In genomic region chr17:84626857-84627305, GRCm38 (mm10) we compare ENCODE assay signal across 8 mouse cellular contexts. TPM values are rescaled to one million over a fixed set of nuclear protein-coding genes. Genes with fewer than 3 reads are reported as not detected.
A peak's percentile ranks its signal among the peaks of the same experiment; 100 is the strongest.
DNase-seq lines count a peak whose midpoint lies in the region; ATAC-seq and TF ChIP-seq lines count a peak whose summit lies in the region.

No protein-coding gene starts in this region.

- H3K9me3 ChIP-seq in heart, embryonic 11.5 days (replicated peaks; ENCODE audit: control insufficient read depth, low read length), result no peaks in the 10 kb centered on the region
- no peaks in the 10 kb centered on the region for H3K9me3 ChIP-seq in ES-Bruce4 (replicated peaks; ENCODE audit: control insufficient read depth, insufficient read depth, low read length, poor library complexity, severe bottlenecking)
- H3K9me3 ChIP-seq in intestine, embryonic 14.5 days (ENCODE audit: control insufficient read depth, low read length), result 0 out of 2 replicates have a peak, but pooled peaks cover 2% of the 10 kb centered on the region
- H3K9me3 ChIP-seq in midbrain, embryonic 15.5 days, result no peaks in the 10 kb centered on the region

- no peaks in the 10 kb centered on the region for H3K36me3 ChIP-seq in heart, embryonic 11.5 days (ENCODE audit: control insufficient read depth, insufficient read depth, low read length)
- no peaks in the 10 kb centered on the region for H3K36me3 ChIP-seq in ES-Bruce4 (ENCODE audit: control insufficient read depth, insufficient read depth, low read length, poor library complexity, severe bottlenecking)
- H3K36me3 ChIP-seq in intestine, embryonic 14.5 days (ENCODE audit: control insufficient read depth, insufficient read depth, low read length), result peaks cover 4% of the 10 kb centered on the region; the same call in 1 of the 2 replicates
- H3K36me3 ChIP-seq in midbrain, embryonic 15.5 days (replicated peaks), result no peaks in the 10 kb centered on the region

- no peak overlapping the region for H3K27ac ChIP-seq in heart, embryonic 11.5 days (ENCODE audit: low read depth, low read length)
- no peak overlapping the region for H3K27ac ChIP-seq in ES-Bruce4 (ENCODE audit: insufficient read depth, low read length)
- peak overlapping the region; percentile 40; the same call in 1 of the 2 replicates for H3K27ac ChIP-seq in intestine, embryonic 14.5 days (ENCODE audit: low read depth)
- H3K27ac ChIP-seq in midbrain, embryonic 15.5 days, result peak overlapping the region; percentile 79

- H3K4me2 ChIP-seq in heart, embryonic 11.5 days, result peak overlapping the region; percentile 82
- H3K4me2 ChIP-seq in intestine, embryonic 14.5 days (ENCODE audit: low read length), result peak overlapping the region; percentile 58
- H3K4me2 ChIP-seq in midbrain, embryonic 15.5 days, result peak overlapping the region; percentile 63

- H3K4me3 ChIP-seq in heart, embryonic 11.5 days (ENCODE audit: low read depth, low read length), result peak overlapping the region; percentile 67
- peak overlapping the region; percentile 43 for H3K4me3 ChIP-seq in ES-Bruce4 (ENCODE audit: low read depth, low read length)
- H3K4me3 ChIP-seq in intestine, embryonic 14.5 days (ENCODE audit: low read depth, low read length), result peak overlapping the region; percentile 61
- peak overlapping the region; percentile 63 for H3K4me3 ChIP-seq in midbrain, embryonic 15.5 days

- H3K9ac ChIP-seq in heart, embryonic 11.5 days (ENCODE audit: low read depth, low read length), result peak overlapping the region; percentile 58; the same call in 1 of the 2 replicates
- peak overlapping the region; percentile 0; the same call in 1 of the 2 replicates for H3K9ac ChIP-seq in ES-Bruce4 (ENCODE audit: low read depth, poor library complexity, severe bottlenecking)
- peak overlapping the region; percentile 47 for H3K9ac ChIP-seq in intestine, embryonic 14.5 days (ENCODE audit: low read length)
- H3K9ac ChIP-seq in midbrain, embryonic 15.5 days, result peak overlapping the region; percentile 58

- ATAC-seq in heart, embryonic 11.5 days (replicated peaks; ENCODE audit: insufficient number of reproducible peaks, low FRiP score, low TSS enrichment), result no peak
- ATAC-seq in intestine, embryonic 14.5 days (replicated peaks; ENCODE audit: low FRiP score, low TSS enrichment, low read depth), result peak; percentile 41
- peak; percentile 77 for ATAC-seq in midbrain, embryonic 15.5 days (replicated peaks)
- no peak for ATAC-seq in granulocyte monocyte progenitor cell, adult 5-6 weeks (replicated peaks; ENCODE audit: poor library complexity, severe bottlenecking)

- no peak for DNase-seq in heart, adult 18-20 months
- peak; percentile 55 for DNase-seq in embryo, embryonic 10.5 days (ENCODE audit: low spot score)
- no peak for DNase-seq in intestine, embryonic 14.5 days (ENCODE audit: low spot score)
- DNase-seq in thymus, postnatal 0 days (ENCODE audit: low spot score), result no peak

- TF ChIP-seq EP300 in ES-Bruce4 (IDR thresholded peaks at IDR 0.05; ENCODE audit: insufficient read depth, low read depth, low read length), result no peak

- no peak for TF ChIP-seq CTCF in ES-Bruce4 (IDR thresholded peaks at IDR 0.05; ENCODE audit: low read depth, low read length)

- WGBS in heart, embryonic 11.5 days (ENCODE audit: insufficient replicate concordance), result 27% methylated on average over 9 of the region's 9 CpGs
- 23% methylated on average over 9 of the region's 9 CpGs for WGBS in intestine, embryonic 14.5 days
- 25% methylated on average over 9 of the region's 9 CpGs for WGBS in midbrain, embryonic 15.5 days

- H3K27me3 ChIP-seq in heart, embryonic 11.5 days (ENCODE audit: control insufficient read depth, insufficient read depth, low read length), result no peaks in the 10 kb centered on the region
- no peaks in the 10 kb centered on the region for H3K27me3 ChIP-seq in ES-Bruce4 (ENCODE audit: control insufficient read depth, insufficient read depth, low read length, poor library complexity, severe bottlenecking)
- no peaks in the 10 kb centered on the region for H3K27me3 ChIP-seq in intestine, embryonic 14.5 days (replicated peaks; ENCODE audit: control insufficient read depth, insufficient read depth, low read length)
- no peaks in the 10 kb centered on the region for H3K27me3 ChIP-seq in midbrain, embryonic 15.5 days (replicated peaks)

- no peak for TF ChIP-seq POLR2A in ES-Bruce4 (IDR thresholded peaks at IDR 0.05; ENCODE audit: insufficient read depth, low read length)

- 0 out of 2 replicates have a peak, but pooled peaks cover 3% of the 10 kb centered on the region for H3K4me1 ChIP-seq in heart, embryonic 11.5 days (ENCODE audit: control insufficient read depth, insufficient read depth, low read length)
- H3K4me1 ChIP-seq in ES-Bruce4 (ENCODE audit: control insufficient read depth, insufficient read depth, low read length), result no peaks in the 10 kb centered on the region
- peaks cover 6% of the 10 kb centered on the region; the same call in 1 of the 2 replicates for H3K4me1 ChIP-seq in intestine, embryonic 14.5 days (replicated peaks; ENCODE audit: control insufficient read depth, insufficient read depth, low read length)
- peaks cover 11% of the 10 kb centered on the region; the same call in 1 of the 2 replicates for H3K4me1 ChIP-seq in midbrain, embryonic 15.5 days

RNA-seq across cellular contexts. Expression of gene Dync2li1, which starts 0.6 kb away (rescaled TPM):
- polyA plus RNA-seq in heart, embryonic 11.5 days (2014; fragmentation: Nextera tagmentation; extraction: Ambion mirVana), result 11.9 and 12.8 TPM in 2 replicates
- total RNA-seq in heart, adult 18-20 months (2021), result 1 to 10 TPM; 2.9 to 3.2 TPM
- 25.4 and 26.3 TPM in 2 replicates for polyA plus RNA-seq in ES-Bruce4 (2011; ENCODE audit: insufficient read depth, insufficient read length, low read depth, missing spikeins)
- polyA plus RNA-seq in intestine, embryonic 14.5 days (2014; fragmentation: Nextera tagmentation; extraction: Ambion mirVana), result 29.6 and 31.1 TPM in 2 replicates
- polyA plus RNA-seq in midbrain, embryonic 15.5 days (2015; fragmentation: Nextera tagmentation; extraction: Ambion mirVana), result 33.5 and 35.4 TPM in 2 replicates
- 9.3 and 9.9 TPM in 2 replicates for polyA plus RNA-seq in thymus, postnatal 0 days (2015; fragmentation: Nextera tagmentation; extraction: Ambion mirVana)
- total RNA-seq in granulocyte monocyte progenitor cell, adult 5-6 weeks (2014; fragmentation: Nextera tagmentation), result 4.8 and 6.4 TPM in 2 replicates
- total RNA-seq in granulocyte monocyte progenitor cell, adult 5-6 weeks (2017), result 2.3 and 4.2 TPM in 2 replicates

RNA-seq across cellular contexts. Expression of gene Abcg8, which starts 49.2 kb away (rescaled TPM):
- not detected in 2 replicates for polyA plus RNA-seq in heart, embryonic 11.5 days (2014; fragmentation: Nextera tagmentation; extraction: Ambion mirVana)
- not detected for total RNA-seq in heart, adult 18-20 months (2021)
- not detected in 2 replicates for polyA plus RNA-seq in ES-Bruce4 (2011; ENCODE audit: insufficient read depth, insufficient read length, low read depth, missing spikeins)
- polyA plus RNA-seq in intestine, embryonic 14.5 days (2014; fragmentation: Nextera tagmentation; extraction: Ambion mirVana), result 0.09 TPM in 1 of 2 replicates, not detected in the other
- 0.15 TPM in 1 of 2 replicates, not detected in the other for polyA plus RNA-seq in midbrain, embryonic 15.5 days (2015; fragmentation: Nextera tagmentation; extraction: Ambion mirVana)
- 0.05 and 0.07 TPM in 2 replicates for polyA plus RNA-seq in thymus, postnatal 0 days (2015; fragmentation: Nextera tagmentation; extraction: Ambion mirVana)
- total RNA-seq in granulocyte monocyte progenitor cell, adult 5-6 weeks (2014; fragmentation: Nextera tagmentation), result not detected in 2 replicates
- total RNA-seq in granulocyte monocyte progenitor cell, adult 5-6 weeks (2017), result not detected in 2 replicates

RNA-seq across cellular contexts. Expression of gene Abcg5, which starts 55.9 kb away (rescaled TPM):
- 0.43 and 0.99 TPM in 2 replicates for polyA plus RNA-seq in heart, embryonic 11.5 days (2014; fragmentation: Nextera tagmentation; extraction: Ambion mirVana)
- not detected for total RNA-seq in heart, adult 18-20 months (2021)
- polyA plus RNA-seq in ES-Bruce4 (2011; ENCODE audit: insufficient read depth, insufficient read length, low read depth, missing spikeins), result not detected in 2 replicates
- polyA plus RNA-seq in intestine, embryonic 14.5 days (2014; fragmentation: Nextera tagmentation; extraction: Ambion mirVana), result 1.1 and 2.3 TPM in 2 replicates
- polyA plus RNA-seq in midbrain, embryonic 15.5 days (2015; fragmentation: Nextera tagmentation; extraction: Ambion mirVana), result 1.9 and 2.2 TPM in 2 replicates
- 0.10 and 0.20 TPM in 2 replicates for polyA plus RNA-seq in thymus, postnatal 0 days (2015; fragmentation: Nextera tagmentation; extraction: Ambion mirVana)
- total RNA-seq in granulocyte monocyte progenitor cell, adult 5-6 weeks (2014; fragmentation: Nextera tagmentation), result not detected in 2 replicates
- not detected in 2 replicates for total RNA-seq in granulocyte monocyte progenitor cell, adult 5-6 weeks (2017)

Comparison
In these comparisons a context has a peak if more than half of its experiments do, and no peak if none do; other contexts are left out.
1. ATAC-seq: peak in intestine, embryonic 14.5 days (single experiment) and midbrain, embryonic 15.5 days (single experiment); none in heart, embryonic 11.5 days (single experiment) and granulocyte monocyte progenitor cell, adult 5-6 weeks (single experiment).
2. H3K27ac ChIP-seq: peak in intestine, embryonic 14.5 days (single experiment) and midbrain, embryonic 15.5 days (single experiment); none in heart, embryonic 11.5 days (single experiment) and ES-Bruce4 (single experiment).
3. H3K9ac ChIP-seq: peak in every context shown above with its lines; median percentile 58 in heart, embryonic 11.5 days; 58 in midbrain, embryonic 15.5 days; 47 in intestine, embryonic 14.5 days; 0 in ES-Bruce4.
4. Peak in every context shown above with its lines, with median percentiles within 50 percentile points of each other: H3K4me2 ChIP-seq and H3K4me3 ChIP-seq.